ENCODE assay signal across 28 mouse cellular contexts in genomic region chr16:10227361-10227760, GRCm38 (mm10). TPM values are rescaled to one million over a fixed set of nuclear protein-coding genes. Genes with fewer than 3 reads are reported as not detected.
DNase-seq lines count a peak whose midpoint lies in the region; ATAC-seq and TF ChIP-seq lines count a peak whose summit lies in the region.
"Had no signal": no experiment of that assay in that cellular context is flagged by ENCODE, and none has a peak within 500 bp of the region (broad histone marks: within the 10 kb centered on the region; RNA-seq: fewer than 3 reads in every experiment).

No protein-coding gene starts in this region.

- H3K4me1 ChIP-seq in ES-Bruce4 (ENCODE audit: control insufficient read depth, insufficient read depth, low read length) (no peaks in the 10 kb centered on the region), ES-E14 (ENCODE audit: control insufficient read depth in 2 of 2, insufficient read depth in 2 of 2, low read length in 2 of 2, poor library complexity in 1 of 2) (peaks cover 0 to 5% of the 10 kb centered on the region in 2 experiments; a peak in 1 of 4 replicates)
- H3K4me1 ChIP-seq: embryonic facial prominence, embryonic 13.5 days; embryonic facial prominence, embryonic 15.5 days; forebrain, embryonic 13.5 days; forebrain, embryonic 15.5 days had no signal

- H3K9me3 ChIP-seq in ES-Bruce4 (replicated peaks; ENCODE audit: control insufficient read depth, insufficient read depth, low read length, poor library complexity, severe bottlenecking) (peaks cover 12% of the 10 kb centered on the region), ES-E14 (ENCODE audit: control insufficient read depth, insufficient read depth, low read depth, low read length) (no peaks in the 10 kb centered on the region)
- H3K9me3 ChIP-seq: embryonic facial prominence, embryonic 13.5 days; embryonic facial prominence, embryonic 15.5 days; forebrain, embryonic 15.5 days had no signal

- ATAC-seq in erythroblast, adult 5-6 weeks (replicated peaks; ENCODE audit: low FRiP score, poor library complexity, severe bottlenecking) = no peak
- ATAC-seq: forebrain, embryonic 13.5 days; forebrain, embryonic 15.5 days; forebrain, postnatal 0 days; Patski had no signal

- H3K27me3 ChIP-seq in ES-Bruce4 (ENCODE audit: control insufficient read depth, insufficient read depth, low read length, poor library complexity, severe bottlenecking) = no peaks in the 10 kb centered on the region
- H3K27me3 ChIP-seq: embryonic facial prominence, embryonic 13.5 days; embryonic facial prominence, embryonic 15.5 days; forebrain, embryonic 13.5 days; forebrain, embryonic 15.5 days had no signal

- TF ChIP-seq POLR2A in ES-Bruce4 (IDR thresholded peaks at IDR 0.05; ENCODE audit: insufficient read depth, low read length) = no peak

- H3K9ac ChIP-seq in ES-Bruce4 (ENCODE audit: low read depth, poor library complexity, severe bottlenecking) (peak overlapping the region; percentile 43; the same call in 1 of the 2 replicates), ES-E14 (ENCODE audit: insufficient read depth, low read depth, low read length, poor library complexity, severe bottlenecking) (peak overlapping the region; percentile 66; the same call in 1 of the 2 replicates)
- H3K9ac ChIP-seq: embryonic facial prominence, embryonic 13.5 days; embryonic facial prominence, embryonic 15.5 days; forebrain, embryonic 13.5 days; forebrain, embryonic 15.5 days; forebrain, postnatal 0 days had no signal

- H3K27ac ChIP-seq in ES-Bruce4 (ENCODE audit: insufficient read depth, low read length) (peak overlapping the region; percentile 75), ES-E14 (ENCODE audit: insufficient read depth, low read depth, low read length, poor library complexity, severe bottlenecking) (peak overlapping the region; percentile 79; the same call in 1 of the 2 replicates)
- H3K27ac ChIP-seq: embryonic facial prominence, embryonic 13.5 days; embryonic facial prominence, embryonic 15.5 days; forebrain, embryonic 13.5 days; forebrain, embryonic 15.5 days had no signal

- DNase-seq in ES-E14 (ENCODE audit: low read depth, low spot score) (no peak), R1 (ENCODE audit: low read depth, low spot score) (peak; percentile 73)
- no peak for DNase-seq in retina, postnatal 1 day
- no peak for DNase-seq in urinary bladder, adult 18-20 months (ENCODE audit: low spot score in 2 of 2)
- DNase-seq in layer of hippocampus, postnatal 36 days = no peak
- DNase-seq: adrenal gland, adult 2 months; adrenal gland, postnatal 10 days; adrenal gland, postnatal 25 days; cerebellum, adult 11 months; cerebellum, adult 18-20 months; cerebellum, adult 8-10 months; cerebellum, adult 9-11 months; cerebellum, postnatal 14 days; cerebellum, postnatal 36 days; embryo, embryonic 11 days; forebrain, postnatal 0 days had no signal

- in situ Hi-C loops in ES-E14 (cut with MboI; ENCODE audit: low sequenced_read_pairs in 2 of 2, unreplicated experiment in 2 of 2) = no loop called here

- no peak for TF ChIP-seq CTCF in ES-Bruce4 (IDR thresholded peaks at IDR 0.05; ENCODE audit: low read depth, low read length)

- H3K4me3 ChIP-seq in ES-Bruce4 (ENCODE audit: low read depth, low read length) = peak overlapping the region; percentile 47
- H3K4me3 ChIP-seq in ES-E14 (ENCODE audit: insufficient read depth in 1 of 2, low read depth in 1 of 2, low read length in 2 of 2, poor library complexity in 1 of 2, severe bottlenecking in 1 of 2) = peak overlapping the region; percentile 40 to 62; a peak in 3 of 4 replicates
- H3K4me3 ChIP-seq: embryonic facial prominence, embryonic 13.5 days; embryonic facial prominence, embryonic 15.5 days; forebrain, embryonic 13.5 days; forebrain, embryonic 15.5 days had no signal

- H3K36me3 ChIP-seq in ES-Bruce4 (ENCODE audit: control insufficient read depth, insufficient read depth, low read length, poor library complexity, severe bottlenecking) (no peaks in the 10 kb centered on the region), ES-E14 (ENCODE audit: control insufficient read depth, insufficient read depth, low read length, poor library complexity, severe bottlenecking) (peaks cover 7% of the 10 kb centered on the region)
- H3K36me3 ChIP-seq: embryonic facial prominence, embryonic 13.5 days; embryonic facial prominence, embryonic 15.5 days; forebrain, embryonic 15.5 days had no signal

- no peak for TF ChIP-seq EP300 in ES-Bruce4 (IDR thresholded peaks at IDR 0.05; ENCODE audit: insufficient read depth, low read depth, low read length)

TF ChIP-seq in ES-E14, 5 proteins besides CTCF, POLR2A, EP300 and RAD21:
- TF ChIP-seq HCFC1 (IDR thresholded peaks at IDR 0.05; ENCODE audit: borderline replicate concordance, insufficient read depth, low read length) (no peak), MAFK (IDR thresholded peaks at IDR 0.05; ENCODE audit: insufficient read depth, low read depth, low read length) (no peak), ZNF384 (IDR thresholded peaks at IDR 0.05; ENCODE audit: low read depth, low read length) (no peak), CHD2 (IDR thresholded peaks at IDR 0.05; ENCODE audit: low read depth, low read length) (no peak), ZC3H11A (IDR thresholded peaks at IDR 0.05; ENCODE audit: borderline replicate concordance, low read depth, low read length) (no peak)

RNA-seq across cellular contexts. Expression of gene Atf7ip2, which starts 34.8 kb away (rescaled TPM):
- polyA plus RNA-seq in ES-Bruce4 (2011; ENCODE audit: insufficient read depth, insufficient read length, low read depth, missing spikeins) = 32.8 and 35.1 TPM in 2 replicates
- 13.3 and 15.8 TPM in 2 replicates for total RNA-seq in ES-E14 (2012; rRNA removed)
- total RNA-seq in erythroblast, adult 5-6 weeks (2015; ENCODE audit: low replicate concordance) = not detected in 2 replicates
- total RNA-seq in erythroblast, adult 5-6 weeks (2017; ENCODE audit: low replicate concordance) = 1.8 TPM in 1 of 2 replicates, not detected in the other
- not detected for total RNA-seq in layer of hippocampus, postnatal 36 days (2021)
- polyA plus RNA-seq: Patski had no signal

RNA-seq across cellular contexts. Expression of gene Rpl39l, which starts 57.3 kb away (rescaled TPM):
- polyA plus RNA-seq in ES-Bruce4 (2011; ENCODE audit: insufficient read depth, insufficient read length, low read depth, missing spikeins) = 9.1 and 12.9 TPM in 2 replicates
- 98.2 and 138 TPM in 2 replicates for total RNA-seq in ES-E14 (2012; rRNA removed)
- not detected in 2 replicates for total RNA-seq in erythroblast, adult 5-6 weeks (2015; ENCODE audit: low replicate concordance)
- total RNA-seq in erythroblast, adult 5-6 weeks (2017; ENCODE audit: low replicate concordance) = not detected in 2 replicates
- not detected for total RNA-seq in layer of hippocampus, postnatal 36 days (2021)
- total RNA-seq: adrenal gland, adult 2 months; adrenal gland, postnatal 10 days; adrenal gland, postnatal 25 days; adrenal gland, postnatal 4 days; common myeloid progenitor, adult 5-6 weeks; MEL had no signal
- polyA plus RNA-seq: adrenal gland, adult 2 months; embryonic facial prominence, embryonic 11.5 days; forebrain, embryonic 11.5 days; forebrain, embryonic 13.5 days; forebrain, embryonic 15.5 days; Patski had no signal

Comparison
In these comparisons a context has a peak if more than half of its experiments do, and no peak if none do; other contexts are left out.
1. RNA of gene Rpl39l, which starts 57.3 kb away (total RNA-seq): 98.2 to 138 TPM in ES-E14; not detected in layer of hippocampus, postnatal 36 days and not detected in erythroblast, adult 5-6 weeks; every median in the first group is over 10 times any median in the second.